Mouse (Mus musculus): ENCODE data around the gene Klb. TPM values are rescaled to one million over a fixed set of nuclear protein-coding genes. Genes with fewer than 3 reads are reported as not detected.

The Klb gene
- polyA plus RNA-seq, 1 experiment from 2014 or later, result not detected

GRCm38 (mm10) chr5:65425251-65425650 lies 77.1 kb downstream of the Klb start:
- no peak for DNase-seq (ENCODE audit: low spot score)
- Histone ChIP-seq H3K9me3 (no peaks in the 10 kb centered on the region), H3K36me3 (replicated peaks) (peaks cover 66% of the 10 kb centered on the region), H3K4me1 (peaks cover 3% of the 10 kb centered on the region; the same call in 1 of the 2 replicates), H3K4me3 (no peak overlapping the region), H3K27ac (replicated peaks) (no peak overlapping the region), H3K27me3 (replicated peaks; ENCODE audit: low read depth, poor library complexity, severe bottlenecking) (no peaks in the 10 kb centered on the region)
- 89% methylated on average over 5 of the region's 5 CpGs for WGBS

- Histone ChIP-seq H3K36me3 (replicated peaks) (peaks cover 35% of the 10 kb centered on the region), H3K27ac (replicated peaks) (no peak overlapping the region), H3K9me3 (no peaks in the 10 kb centered on the region), H3K4me1 (peaks cover 9% of the 10 kb centered on the region), H3K4me3 (no peak overlapping the region), H3K27me3 (replicated peaks; ENCODE audit: low read depth, poor library complexity, severe bottlenecking) (no peaks in the 10 kb centered on the region)
- DNase-seq (ENCODE audit: low spot score), result no peak
- WGBS, result 48% methylated on average over 4 of the region's 4 CpGs
Measured at GRCm38 (mm10) chr5:65428321-65428720, 80.2 kb downstream of the Klb start.

DNA sequence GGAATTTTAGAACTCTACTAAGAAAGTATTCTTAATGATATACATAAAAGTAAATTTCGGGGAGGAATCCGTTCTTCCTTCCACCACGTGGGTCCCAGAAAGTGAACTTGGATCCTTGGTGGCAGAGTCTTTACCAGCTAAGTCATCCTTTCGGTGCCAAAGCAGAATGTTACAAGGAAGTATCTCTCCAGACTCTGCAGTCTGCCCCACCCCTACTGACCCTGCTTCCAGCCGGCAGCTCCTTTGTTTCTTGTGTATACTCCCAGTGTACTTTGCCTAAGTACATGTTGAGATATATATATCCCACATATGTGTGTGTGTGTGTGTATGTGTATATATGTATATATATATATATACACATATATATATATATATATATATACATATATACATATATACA lies 81.3 kb downstream of the Klb start:
- H3K4me3 ChIP-seq, result no peak overlapping the region
- H3K27me3 ChIP-seq (replicated peaks; ENCODE audit: low read depth, poor library complexity, severe bottlenecking), result no peaks in the 10 kb centered on the region
- H3K9me3 ChIP-seq, result no peaks in the 10 kb centered on the region
- no peak for DNase-seq (ENCODE audit: low spot score)
- peaks cover 13% of the 10 kb centered on the region for H3K4me1 ChIP-seq
- H3K36me3 ChIP-seq (replicated peaks), result peaks cover 25% of the 10 kb centered on the region
- H3K27ac ChIP-seq (replicated peaks), result no peak overlapping the region
- 91% methylated on average over 5 of the region's 5 CpGs for WGBS

Other genes starting within 250 kb of the Klb start
- 10.4 and 13.0 TPM in 2 replicates for gene Klhl5, start 240.8 kb upstream of the Klb start, polyA plus RNA-seq (2016; fragmentation: Nextera tagmentation; extraction: Ambion mirVana)
- 11.1 and 12.1 TPM in 2 replicates for gene Wdr19, start 148.6 kb upstream of the Klb start, polyA plus RNA-seq (2016; fragmentation: Nextera tagmentation; extraction: Ambion mirVana)
- 103 and 108 TPM in 2 replicates for gene Rfc1, start 12.6 kb upstream of the Klb start, polyA plus RNA-seq (2016; fragmentation: Nextera tagmentation; extraction: Ambion mirVana)
- gene Rpl9, start 43.1 kb downstream of the Klb start, polyA plus RNA-seq (2016; fragmentation: Nextera tagmentation; extraction: Ambion mirVana), result 987 and 1,000 TPM in 2 replicates
- gene Lias, start 43.2 kb downstream of the Klb start, polyA plus RNA-seq (2016; fragmentation: Nextera tagmentation; extraction: Ambion mirVana), result 67.4 and 68.4 TPM in 2 replicates
- 92.7 and 95.4 TPM in 2 replicates for gene Ugdh, start 87.6 kb downstream of the Klb start, polyA plus RNA-seq (2016; fragmentation: Nextera tagmentation; extraction: Ambion mirVana)
- gene Gm43552, start 144.5 kb downstream of the Klb start, polyA plus RNA-seq (2016; fragmentation: Nextera tagmentation; extraction: Ambion mirVana), result not detected in 2 replicates
- gene Smim14, start 188.9 kb downstream of the Klb start, polyA plus RNA-seq (2016; fragmentation: Nextera tagmentation; extraction: Ambion mirVana), result 56.0 and 69.3 TPM in 2 replicates
- gene Ube2k, start 188.9 kb downstream of the Klb start, polyA plus RNA-seq (2016; fragmentation: Nextera tagmentation; extraction: Ambion mirVana), result 214 and 216 TPM in 2 replicates

All from embryonic facial prominence, embryonic 10.5 days (tissue).